Mouse (Mus musculus): ENCODE results near the gene Ubtd1.
"Not testable (repeated sequence)": the region's sequence is repeated elsewhere in the genome, so short reads cannot be mapped to it uniquely, and the experiment has no call there.

The Ubtd1 gene

GRCm38 (mm10) chr19:42068441-42069240 is 87.1 kb downstream of the Ubtd1 start:
- no peak for DNase-seq (ENCODE audit: low spot score)

DNA sequence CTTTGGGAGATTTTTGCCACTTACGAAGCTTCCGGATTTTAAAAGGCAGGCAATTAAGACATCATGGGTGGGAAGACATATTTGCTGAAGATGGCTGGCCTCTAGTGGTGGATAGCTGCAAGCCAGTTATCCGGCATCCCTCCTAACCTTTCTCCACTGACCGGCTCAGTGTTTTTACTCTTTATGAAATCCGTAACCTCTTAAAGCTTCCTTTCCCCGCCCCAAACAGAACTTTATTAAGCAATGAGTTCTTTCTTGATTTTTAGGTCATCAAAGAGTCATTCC is 87.6 kb downstream of the Ubtd1 start:
- DNase-seq (ENCODE audit: low spot score) = no peak

DNA sequence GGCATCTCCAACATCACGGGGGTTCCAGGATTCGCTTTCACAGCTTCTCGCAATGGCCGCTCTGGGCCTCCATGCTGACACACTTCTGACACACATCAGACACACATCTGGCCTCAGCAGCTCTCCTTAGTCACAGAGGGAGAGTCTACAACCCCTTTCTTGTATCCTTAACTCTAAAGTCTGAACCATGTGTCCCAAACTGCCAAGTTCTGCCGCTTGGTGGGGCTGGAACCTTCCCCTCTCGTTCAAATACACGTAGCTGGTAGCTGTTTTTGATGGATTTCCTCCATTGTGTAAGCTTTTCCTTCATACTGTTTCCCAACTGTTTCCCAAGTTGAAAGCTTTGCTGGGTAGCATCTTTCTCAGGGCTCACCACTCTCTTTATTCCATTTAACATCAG is 89.7 kb downstream of the Ubtd1 start:
- no peak for DNase-seq (ENCODE audit: low spot score)

- DNase-seq (ENCODE audit: low spot score) = no peak
These were observed 90.5 kb downstream of the Ubtd1 start for GRCm38 (mm10) chr19:42071886-42072608.

DNA sequence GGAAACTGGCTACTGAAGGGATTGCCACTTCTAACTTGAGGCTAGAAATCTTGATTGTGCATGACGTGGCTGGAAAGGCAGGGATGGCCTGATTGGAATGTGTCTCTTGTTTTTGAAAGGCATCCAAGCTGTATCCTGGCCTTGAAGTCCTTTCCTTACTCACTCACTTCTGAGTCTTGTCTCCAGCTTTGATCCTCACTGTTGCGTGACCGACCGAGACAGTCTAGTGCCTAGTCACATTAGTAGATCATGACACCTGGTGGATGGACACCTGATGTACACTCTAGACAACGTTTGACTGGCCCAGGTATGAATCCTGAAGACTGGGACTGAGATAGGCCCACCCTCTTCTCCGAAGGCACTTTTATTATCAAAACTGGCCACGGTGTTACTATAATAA is 91.2 kb downstream of the Ubtd1 start:
- DNase-seq (ENCODE audit: low spot score) = no peak

GRCm38 (mm10) chr19:42075051-42075450 is 93.5 kb downstream of the Ubtd1 start:
- no peak for DNase-seq (ENCODE audit: low spot score)

DNA sequence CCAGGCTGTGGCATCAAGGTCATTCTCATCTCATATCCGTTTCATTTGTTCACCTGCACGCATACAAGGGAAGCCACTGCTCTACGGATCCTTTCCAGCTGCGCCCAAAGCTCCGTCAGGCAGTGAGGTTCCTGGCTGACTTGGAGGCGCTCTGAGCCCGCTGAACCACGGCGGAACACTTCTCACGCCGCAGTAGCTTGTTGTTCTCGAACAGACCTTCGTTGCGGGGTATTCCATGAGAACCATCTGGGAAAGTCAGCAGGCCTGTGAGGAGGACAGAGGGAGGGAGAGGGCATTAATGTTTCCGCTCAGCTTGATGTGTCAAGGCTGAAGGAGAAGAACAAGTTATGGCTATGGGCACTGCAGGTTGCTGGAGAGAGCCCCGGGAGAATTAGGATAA is 94.4 kb downstream of the Ubtd1 start:
- DNase-seq (ENCODE audit: low spot score) = no peak

DNA sequence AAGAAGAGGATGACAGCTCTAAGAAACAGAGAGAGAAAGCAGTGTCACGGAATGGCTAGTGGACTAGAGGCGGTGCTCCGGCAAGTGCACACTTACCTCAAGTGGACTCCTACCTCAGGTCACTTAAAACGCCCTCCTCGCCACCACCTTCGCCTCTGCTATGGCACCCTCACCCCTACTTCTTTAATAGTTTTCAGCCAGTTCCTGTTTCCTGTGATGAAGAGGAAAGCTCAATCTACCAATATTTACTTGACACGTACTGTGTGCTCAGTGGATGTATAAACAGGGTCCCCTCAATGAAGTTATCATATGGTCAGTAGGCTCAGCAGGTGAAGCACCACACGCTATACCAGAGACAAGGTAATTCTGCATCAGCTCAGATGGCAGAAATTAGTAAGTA is 97.0 kb downstream of the Ubtd1 start:
- no peak for DNase-seq (ENCODE audit: low spot score)

DNA sequence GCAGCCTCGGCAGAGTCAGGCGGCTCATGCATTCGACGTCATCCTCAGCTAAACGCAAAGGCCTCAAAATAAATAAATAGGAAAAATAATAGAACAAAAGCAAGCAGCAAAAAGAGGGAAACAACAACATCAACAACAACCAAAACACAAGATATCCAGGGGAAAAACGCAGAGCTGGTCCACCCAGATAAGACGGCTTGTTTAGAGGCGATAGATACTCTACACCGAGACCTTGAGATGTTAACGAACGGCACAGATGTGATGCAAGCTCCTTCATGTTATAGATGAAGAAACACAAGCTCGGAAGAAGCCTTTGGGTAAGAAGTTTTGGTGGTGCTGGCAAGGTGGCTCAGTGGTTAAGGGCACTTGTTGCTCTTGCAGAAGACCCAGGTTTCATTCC is 97.4 kb downstream of the Ubtd1 start:
- no peak for DNase-seq (ENCODE audit: low spot score)

GRCm38 (mm10) chr19:42079950-42080349 is 98.4 kb downstream of the Ubtd1 start:
- DNase-seq (ENCODE audit: low spot score) = no peak

DNA sequence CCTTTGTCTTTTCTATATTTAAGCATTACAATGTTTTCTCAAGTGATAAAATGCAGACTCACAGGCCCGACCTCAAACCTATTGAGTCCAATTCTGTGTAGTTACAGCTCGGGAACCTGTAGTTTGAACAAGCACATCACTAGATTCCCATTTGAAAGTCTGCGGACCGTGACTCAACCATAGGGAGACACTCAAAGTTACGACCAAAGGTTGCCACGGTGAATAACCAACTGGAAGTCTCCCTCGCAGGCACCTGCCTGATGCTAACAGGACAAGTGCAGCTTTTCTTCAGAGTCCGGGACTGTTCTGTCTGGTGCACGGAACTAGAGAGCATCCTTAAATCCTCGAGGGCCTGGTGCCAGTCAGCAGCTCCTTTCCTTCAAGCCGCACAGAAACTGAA is 98.9 kb downstream of the Ubtd1 start:
- no peak for DNase-seq (ENCODE audit: low spot score)

- not testable (repeated sequence) for DNase-seq (ENCODE audit: low spot score)
These were observed 100.0 kb downstream of the Ubtd1 start for GRCm38 (mm10) chr19:42081613-42082012.

Data from spleen, adult 12 weeks (tissue).